Mouse (Mus musculus): ENCODE results near the gene Mpl. TPM values are rescaled to one million over a fixed set of nuclear protein-coding genes. Genes with fewer than 3 reads are reported as not detected.

Gene Mpl
- 0.10 TPM for polyA plus RNA-seq (2014; fragmentation: Illumina TruSeq; extraction: RNeasy Lipid Tissue Mini Kit (QIAGEN cat#74804); ENCODE audit: insufficient read depth, low read depth, low replicate concordance)

DNA sequence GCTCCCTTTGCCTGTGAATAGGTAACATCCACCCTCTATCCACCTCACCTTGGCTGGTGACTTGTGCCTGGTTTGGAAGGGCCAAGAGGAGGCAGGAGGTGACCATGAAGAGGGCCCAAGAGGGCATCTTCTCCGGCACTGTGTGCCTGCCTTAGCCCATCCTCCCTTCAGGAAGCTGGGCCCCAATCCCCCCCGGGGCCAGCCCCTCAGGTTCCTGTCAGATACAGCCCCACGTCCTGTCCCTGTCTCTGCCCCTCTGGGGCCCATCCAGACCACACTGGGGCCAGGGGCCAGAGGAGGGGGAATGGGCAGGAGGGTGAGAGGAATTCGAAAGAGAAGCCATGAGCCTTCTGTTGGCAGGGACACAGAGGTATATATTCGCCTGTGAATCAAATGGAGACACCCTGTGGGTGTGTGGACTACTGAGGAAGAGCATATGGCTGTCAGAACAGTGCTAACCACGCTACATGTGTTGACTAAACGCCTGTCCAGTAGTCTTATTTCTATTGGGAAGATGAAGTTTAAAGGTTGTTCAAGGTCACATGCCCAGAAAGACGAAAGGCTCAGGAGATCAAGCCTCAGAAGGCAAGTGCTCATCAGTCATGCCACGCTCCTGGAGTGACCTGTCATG is at the start of gene Mpl:
Mpl (minus strand) TSS at position 169 of the 631 bp plus-strand sequence.

DNA sequence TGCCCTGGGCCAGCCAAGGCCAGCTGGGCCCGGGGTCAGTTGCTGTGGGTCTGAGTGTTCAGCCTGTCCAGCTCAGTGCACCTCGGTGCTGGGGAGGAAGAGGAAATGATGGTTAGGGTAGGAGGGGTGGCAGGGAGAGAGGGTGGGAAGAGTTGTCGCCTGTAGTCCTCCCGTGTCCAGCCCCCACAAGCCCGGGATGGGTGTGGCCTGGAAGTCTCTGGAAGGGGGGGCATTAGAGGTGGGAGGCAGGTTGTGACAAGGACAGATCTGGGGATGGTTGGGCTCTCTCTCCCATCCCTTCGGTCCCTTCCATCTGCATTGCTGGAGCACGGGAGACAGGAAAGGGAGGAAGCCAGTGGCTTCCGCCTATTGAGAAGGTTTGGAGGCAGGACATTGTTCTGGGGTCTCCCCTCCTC is 32.4 kb upstream of the Mpl start, which contains the start of gene Tie1:
Tie1 (minus strand) TSS at position 345 of the 416 bp plus-strand sequence.

DNA sequence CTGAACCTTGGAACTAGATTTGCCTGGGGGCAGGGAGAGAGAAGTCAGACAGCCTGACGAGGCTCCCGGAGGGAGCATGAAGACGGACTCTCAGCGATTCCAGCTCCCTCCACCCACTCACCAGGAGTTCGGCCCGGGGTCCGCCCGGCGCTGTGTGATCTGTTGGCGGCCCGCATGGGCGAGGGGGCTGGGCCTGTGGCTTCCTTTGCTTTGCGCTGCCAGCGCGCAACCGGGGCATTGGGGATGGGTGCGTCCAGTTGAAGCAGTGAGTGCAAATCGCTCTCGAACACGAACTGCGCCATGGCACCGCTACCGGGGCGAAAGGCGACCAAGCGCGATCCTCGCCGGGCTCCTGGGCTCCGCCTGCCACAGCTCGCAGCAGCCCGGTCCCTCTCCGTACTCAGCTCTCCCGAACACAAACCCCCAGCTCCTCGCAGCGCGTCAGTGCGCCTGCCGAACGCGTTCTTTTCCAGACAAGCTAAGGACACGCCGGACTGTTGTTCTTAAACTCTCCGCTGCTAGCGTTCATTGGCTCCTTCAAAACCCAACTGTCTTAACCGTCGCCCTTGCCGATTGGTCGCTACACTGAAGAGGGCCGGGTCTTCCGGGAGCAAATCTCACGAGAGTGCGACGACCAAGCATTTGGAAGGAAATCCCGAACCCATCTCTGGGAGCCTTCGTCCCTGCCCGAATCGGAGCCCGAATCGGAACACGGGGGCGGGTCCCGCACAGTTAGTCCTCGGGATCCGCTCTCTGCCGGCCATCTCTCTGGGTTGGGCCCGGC is 20.3 kb downstream of the Mpl start, which contains the start of gene Cdc20:
Cdc20 (minus strand) TSS at position 533 of the 784 bp plus-strand sequence.

DNA sequence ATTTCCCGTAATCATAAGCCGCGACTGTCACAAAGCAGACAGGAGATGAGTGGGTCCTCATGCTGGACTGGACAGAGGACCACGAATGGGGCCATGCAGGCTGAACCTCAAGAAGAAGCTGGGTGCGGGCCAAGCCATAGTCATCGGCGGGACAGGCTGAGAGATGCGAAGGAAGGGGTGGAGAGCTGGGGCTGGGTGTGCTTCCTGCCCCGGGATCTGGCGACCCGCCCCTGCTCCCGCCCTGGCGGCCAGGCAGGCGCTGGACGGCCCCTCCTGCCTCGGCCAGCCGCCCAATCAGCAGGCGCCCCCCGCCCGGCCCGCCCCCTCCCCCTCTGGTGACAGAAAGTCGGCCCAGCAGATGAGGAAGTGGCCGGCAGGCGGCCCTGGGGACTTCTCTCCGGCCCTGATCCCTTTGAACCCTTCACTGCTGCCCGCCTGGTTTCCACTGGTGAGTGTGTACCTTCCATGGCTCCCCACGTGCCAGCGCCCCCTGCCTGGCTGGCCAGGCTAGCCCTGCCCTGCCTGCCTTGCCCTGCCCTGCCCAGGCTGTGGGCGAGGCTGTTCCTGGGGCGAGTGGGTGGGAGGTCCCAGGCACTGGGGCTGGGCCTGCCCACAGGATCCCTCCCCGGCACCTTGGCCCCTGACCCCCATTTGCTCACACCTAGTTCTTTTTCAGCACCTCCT is 29.4 kb downstream of the Mpl start, which contains the start of gene Elovl1:
Elovl1 (plus strand) TSS at position 326 of the 684 bp plus-strand sequence.

DNA sequence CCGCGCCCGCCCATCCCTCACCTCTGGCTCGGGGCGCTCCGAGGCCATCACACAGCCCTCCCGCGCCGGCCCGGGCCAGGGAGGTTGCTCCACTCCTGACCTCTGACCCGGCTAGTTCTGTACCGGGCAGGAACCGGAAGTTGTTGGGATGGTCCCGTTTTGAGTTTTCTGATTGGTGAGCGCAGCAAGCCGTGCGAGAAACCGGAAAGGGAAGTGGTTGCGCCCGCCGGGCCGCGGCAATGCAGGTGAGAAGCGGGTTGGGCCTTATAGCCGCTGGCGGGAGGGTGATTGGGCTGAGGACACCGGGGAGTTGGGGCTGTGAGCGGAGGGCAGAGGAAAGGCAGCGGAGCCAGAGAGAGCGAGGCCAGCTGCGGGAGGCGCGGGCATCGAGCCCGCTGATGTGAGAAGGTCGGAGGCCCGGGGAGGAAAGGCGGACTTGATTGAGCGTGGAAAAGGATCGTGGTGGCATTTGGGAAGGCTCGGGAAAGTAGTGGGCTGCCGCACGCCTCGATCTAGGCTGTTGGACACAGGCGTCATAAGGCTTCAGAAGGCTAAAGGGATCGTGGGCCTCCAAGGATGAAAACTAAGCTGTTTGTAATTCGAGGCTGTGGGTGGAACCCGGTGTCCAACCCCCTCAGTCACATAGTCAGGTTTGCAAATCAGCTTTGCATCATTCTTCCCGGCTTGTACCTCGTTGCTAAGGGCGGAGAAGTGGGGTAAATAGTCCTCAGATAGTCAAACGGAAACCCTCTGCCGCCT is 48.0 kb downstream of the Mpl start, which contains the start of the genes Szt2 and Med8:
Szt2 (minus strand) TSS at position 132 of the 759 bp plus-strand sequence.
Med8 (plus strand) TSS at position 196 of the 759 bp plus-strand sequence.

Other genes with a start within 250 kb of the Mpl start
- 32.3 TPM for gene Ptprf, start 166.1 kb downstream of the Mpl start, polyA plus RNA-seq (2014; fragmentation: Illumina TruSeq; extraction: RNeasy Lipid Tissue Mini Kit (QIAGEN cat#74804); ENCODE audit: insufficient read depth, low read depth, low replicate concordance)
- gene Szt2, start 48.2 kb downstream of the Mpl start, polyA plus RNA-seq (2014; fragmentation: Illumina TruSeq; extraction: RNeasy Lipid Tissue Mini Kit (QIAGEN cat#74804); ENCODE audit: insufficient read depth, low read depth, low replicate concordance), result 11.1 TPM
- gene Med8, start 48.2 kb downstream of the Mpl start, polyA plus RNA-seq (2014; fragmentation: Illumina TruSeq; extraction: RNeasy Lipid Tissue Mini Kit (QIAGEN cat#74804); ENCODE audit: insufficient read depth, low read depth, low replicate concordance), result 49.6 TPM
- gene Elovl1, start 29.4 kb downstream of the Mpl start, polyA plus RNA-seq (2014; fragmentation: Illumina TruSeq; extraction: RNeasy Lipid Tissue Mini Kit (QIAGEN cat#74804); ENCODE audit: insufficient read depth, low read depth, low replicate concordance), result 323 TPM
- 2.9 TPM for gene Cdc20, start 20.2 kb downstream of the Mpl start, polyA plus RNA-seq (2014; fragmentation: Illumina TruSeq; extraction: RNeasy Lipid Tissue Mini Kit (QIAGEN cat#74804); ENCODE audit: insufficient read depth, low read depth, low replicate concordance)
- 69.8 TPM for gene Tie1, start 32.5 kb upstream of the Mpl start, polyA plus RNA-seq (2014; fragmentation: Illumina TruSeq; extraction: RNeasy Lipid Tissue Mini Kit (QIAGEN cat#74804); ENCODE audit: insufficient read depth, low read depth, low replicate concordance)
- gene 2610528J11Rik, start 69.5 kb upstream of the Mpl start, polyA plus RNA-seq (2014; fragmentation: Illumina TruSeq; extraction: RNeasy Lipid Tissue Mini Kit (QIAGEN cat#74804); ENCODE audit: insufficient read depth, low read depth, low replicate concordance), result 12.1 TPM
- gene Tmem125, start 86.5 kb upstream of the Mpl start, polyA plus RNA-seq (2014; fragmentation: Illumina TruSeq; extraction: RNeasy Lipid Tissue Mini Kit (QIAGEN cat#74804); ENCODE audit: insufficient read depth, low read depth, low replicate concordance), result 11.6 TPM
- 2.5 TPM for gene Cfap57, start 163.3 kb upstream of the Mpl start, polyA plus RNA-seq (2014; fragmentation: Illumina TruSeq; extraction: RNeasy Lipid Tissue Mini Kit (QIAGEN cat#74804); ENCODE audit: insufficient read depth, low read depth, low replicate concordance)
- gene Ebna1bp2, start 163.3 kb upstream of the Mpl start, polyA plus RNA-seq (2014; fragmentation: Illumina TruSeq; extraction: RNeasy Lipid Tissue Mini Kit (QIAGEN cat#74804); ENCODE audit: insufficient read depth, low read depth, low replicate concordance), result 50.0 TPM
- not detected for gene Olfr62, start 201.4 kb upstream of the Mpl start, polyA plus RNA-seq (2014; fragmentation: Illumina TruSeq; extraction: RNeasy Lipid Tissue Mini Kit (QIAGEN cat#74804); ENCODE audit: insufficient read depth, low read depth, low replicate concordance)
- gene Olfr1342, start 235.2 kb upstream of the Mpl start, polyA plus RNA-seq (2014; fragmentation: Illumina TruSeq; extraction: RNeasy Lipid Tissue Mini Kit (QIAGEN cat#74804); ENCODE audit: insufficient read depth, low read depth, low replicate concordance), result 0.24 TPM
- gene Olfr1341, start 246.0 kb upstream of the Mpl start, polyA plus RNA-seq (2014; fragmentation: Illumina TruSeq; extraction: RNeasy Lipid Tissue Mini Kit (QIAGEN cat#74804); ENCODE audit: insufficient read depth, low read depth, low replicate concordance), result not detected